Mouse (Mus musculus) midbrain, embryonic 16.5 days (tissue): ENCODE measurements around the gene Mettl27. TPM values are rescaled to one million over a fixed set of nuclear protein-coding genes. Genes with fewer than 3 reads are reported as not detected.

Source experiments
- ATAC-seq: fragments of 200-750 bp; cut with Nextera tagmentation; 2 replicates; pipeline ENCODE4 v1.8.0; 2017; ENCODE audit warnings: moderate TSS enrichment
- H3K27ac ChIP-seq: fragments of 300-500 bp; sonication (generic); 2 replicates; pipeline ENCODE4 v1.5.1; 2014; ENCODE audit warnings: mild to moderate bottlenecking, low read length, mixed read lengths
- H3K27me3 ChIP-seq: fragments of 300-500 bp; sonication (generic); 2 replicates; pipeline ENCODE4 v1.6.1; 2014; ENCODE audit warnings: low read depth, low read length, mixed read lengths; ENCODE audit not compliant: control insufficient read depth, insufficient read depth
- H3K36me3 ChIP-seq: fragments of 300-500 bp; sonication (generic); 2 replicates; pipeline ENCODE4 v1.6.1; 2014; ENCODE audit warnings: mild to moderate bottlenecking, low read length, moderate library complexity, mixed read lengths; ENCODE audit not compliant: control insufficient read depth, insufficient read depth
- H3K4me1 ChIP-seq: fragments of 300-500 bp; sonication (generic); 2 replicates; pipeline ENCODE4 v1.6.1; 2014; ENCODE audit warnings: mild to moderate bottlenecking, low read length, mixed read lengths; ENCODE audit not compliant: control insufficient read depth, insufficient read depth
- H3K4me2 ChIP-seq: fragments of 300-500 bp; sonication (generic); 2 replicates; pipeline ENCODE4 v1.6.1; 2014; ENCODE audit warnings: mild to moderate bottlenecking, low read length, mixed read lengths
- H3K4me3 ChIP-seq: fragments of 300-500 bp; sonication (generic); 2 replicates; pipeline ENCODE4 v1.5.1; 2014; ENCODE audit warnings: low read depth, mild to moderate bottlenecking, low read length, moderate library complexity, mixed read lengths
- H3K9ac ChIP-seq: fragments of 300-500 bp; sonication (generic); 2 replicates; pipeline ENCODE4 v1.6.1; 2014; ENCODE audit warnings: low read depth, low read length, mixed read lengths
- H3K9me3 ChIP-seq: fragments of 300-500 bp; sonication (generic); replicated peaks from 2 replicates; pipeline ENCODE4 v1.6.1; 2014; ENCODE audit warnings: mild to moderate bottlenecking, low read length, mixed read lengths; ENCODE audit not compliant: control insufficient read depth, poor library complexity, severe bottlenecking
- WGBS: fragments of 180-500 bp; shearing (Covaris S2); extraction: QIAGEN DNeasy Blood & Tissue Kit; methylation state at CpG from one replicate; pipeline ENCODE4 v1.1.7; 2014; 5-methylcytosine and 5-hydroxymethylcytosine counted together
- polyA plus RNA-seq: library from polyadenylated mRNA; unstranded; fragments of >200 nt; fragmentation: Nextera tagmentation; extraction: Ambion mirVana; gene quantifications from 2 replicates; pipeline ENCODE4 v1.2.1, GENCODE M21; 2015

Mettl27 gene
- polyA plus RNA-seq, 1 experiment from 2014 or later: 6.4 TPM

DNA sequence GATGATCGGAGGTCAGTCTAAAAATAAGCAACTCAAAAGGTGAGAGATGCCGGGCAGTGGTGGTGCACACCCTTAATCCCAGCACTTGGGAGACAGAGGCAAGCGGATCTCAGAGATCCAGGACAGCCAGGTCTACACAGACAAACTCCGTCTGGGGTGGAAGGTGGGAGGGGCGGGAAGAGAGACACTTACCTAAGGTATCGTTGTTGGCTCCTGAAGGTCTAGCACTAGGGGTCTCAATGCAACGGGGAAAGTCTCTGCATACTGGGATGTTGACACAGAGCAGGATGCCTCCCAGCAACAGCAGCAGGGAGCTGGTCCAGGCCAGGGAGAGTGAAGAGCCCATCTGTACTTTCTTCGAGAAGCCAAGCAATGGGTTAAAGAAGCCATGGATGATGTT is 17.7 kb upstream of the Mettl27 start:
- ATAC-seq: no peak
- Histone ChIP-seq H3K4me1 (no peaks in the 10 kb centered on the region), H3K9ac (no peak overlapping the region), H3K27ac (no peak overlapping the region), H3K9me3 (no peaks in the 10 kb centered on the region), H3K36me3 (no peaks in the 10 kb centered on the region), H3K4me2 (no peak overlapping the region), H3K27me3 (no peaks in the 10 kb centered on the region), H3K4me3 (no peak overlapping the region)
- WGBS: 89% methylated on average over 8 of the region's 8 CpGs

GRCm38 (mm10) chr5:134915311-134915710 is 16.9 kb upstream of the Mettl27 start, which contains the start of gene Cldn13:
Cldn13 (minus strand) TSS chr5:134915526.
- Histone ChIP-seq H3K27me3 (no peaks in the 10 kb centered on the region), H3K4me1 (no peaks in the 10 kb centered on the region), H3K4me2 (no peak within 1 kb of the TSS), H3K9me3 (no peaks in the 10 kb centered on the region), H3K9ac (no peak within 1 kb of the TSS), H3K36me3 (no peaks in the 10 kb centered on the region), H3K27ac (no peak within 1 kb of the TSS), H3K4me3 (no peak within 1 kb of the TSS)
- ATAC-seq: no peak
- 82% methylated on average over 8 of the region's 8 CpGs for WGBS

GRCm38 (mm10) chr5:134918071-134918832 is 13.9 kb upstream of the Mettl27 start:
- no peak overlapping the region for H3K4me2 ChIP-seq
- no peaks in the 10 kb centered on the region for H3K36me3 ChIP-seq
- no peak overlapping the region for H3K4me3 ChIP-seq
- no peak overlapping the region for H3K9ac ChIP-seq
- no peak for ATAC-seq
- no peaks in the 10 kb centered on the region for H3K9me3 ChIP-seq
- no peaks in the 10 kb centered on the region for H3K4me1 ChIP-seq
- H3K27ac ChIP-seq: no peak overlapping the region
- WGBS: 52% methylated on average over 16 of the region's 16 CpGs
- H3K27me3 ChIP-seq: no peaks in the 10 kb centered on the region

GRCm38 (mm10) chr5:134919097-134919496 is 13.1 kb upstream of the Mettl27 start:
- Histone ChIP-seq H3K4me3 (no peak overlapping the region), H3K36me3 (no peaks in the 10 kb centered on the region), H3K4me1 (no peaks in the 10 kb centered on the region), H3K4me2 (no peak overlapping the region), H3K9ac (no peak overlapping the region), H3K9me3 (no peaks in the 10 kb centered on the region), H3K27ac (no peak overlapping the region), H3K27me3 (no peaks in the 10 kb centered on the region)
- 94% methylated on average over 3 of the region's 3 CpGs for WGBS
- no peak for ATAC-seq

- H3K9me3 ChIP-seq: no peaks in the 10 kb centered on the region
- H3K4me3 ChIP-seq: no peak overlapping the region
- no peak for ATAC-seq
- no peak overlapping the region for H3K4me2 ChIP-seq
- no peaks in the 10 kb centered on the region for H3K36me3 ChIP-seq
- H3K9ac ChIP-seq: no peak overlapping the region
- no peak overlapping the region for H3K27ac ChIP-seq
- no peaks in the 10 kb centered on the region for H3K4me1 ChIP-seq
- H3K27me3 ChIP-seq: no peaks in the 10 kb centered on the region
- 79% methylated on average over 6 of the region's 6 CpGs for WGBS
Observed at GRCm38 (mm10) chr5:134920106-134920687, 12.0 kb upstream of the Mettl27 start.

DNA sequence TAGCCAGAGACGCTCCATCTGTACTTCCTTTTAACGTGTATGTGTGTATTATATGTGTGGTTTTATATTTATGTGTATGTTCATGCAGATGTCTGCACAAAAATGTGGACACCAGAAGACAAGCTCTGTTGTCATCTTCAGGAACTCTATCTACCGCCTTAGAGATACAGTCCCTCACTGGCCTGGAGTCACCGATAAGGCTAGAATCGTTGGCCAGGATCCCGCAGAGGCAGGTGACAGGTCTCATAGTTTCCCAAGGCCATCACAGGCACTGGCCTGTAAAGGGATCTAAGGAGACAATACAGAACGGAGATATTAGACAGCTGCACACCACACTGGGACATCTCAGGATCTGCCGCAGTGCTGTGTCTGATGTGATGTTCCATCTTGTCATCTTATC is 11.1 kb upstream of the Mettl27 start:
- Histone ChIP-seq H3K9ac (no peak overlapping the region), H3K36me3 (no peaks in the 10 kb centered on the region), H3K27ac (no peak overlapping the region), H3K27me3 (no peaks in the 10 kb centered on the region), H3K4me3 (no peak overlapping the region), H3K4me2 (no peak overlapping the region), H3K9me3 (no peaks in the 10 kb centered on the region), H3K4me1 (no peaks in the 10 kb centered on the region)
- 90% methylated on average over 8 of the region's 8 CpGs for WGBS
- ATAC-seq: no peak

GRCm38 (mm10) chr5:134923141-134923540 is 9.0 kb upstream of the Mettl27 start:
- Histone ChIP-seq H3K36me3 (no peaks in the 10 kb centered on the region), H3K4me3 (no peak overlapping the region), H3K9me3 (no peaks in the 10 kb centered on the region), H3K9ac (no peak overlapping the region), H3K4me1 (no peaks in the 10 kb centered on the region), H3K27ac (no peak overlapping the region), H3K27me3 (no peaks in the 10 kb centered on the region), H3K4me2 (no peak overlapping the region)
- ATAC-seq: no peak
- WGBS: 53% methylated on average over 6 of the region's 6 CpGs

DNA sequence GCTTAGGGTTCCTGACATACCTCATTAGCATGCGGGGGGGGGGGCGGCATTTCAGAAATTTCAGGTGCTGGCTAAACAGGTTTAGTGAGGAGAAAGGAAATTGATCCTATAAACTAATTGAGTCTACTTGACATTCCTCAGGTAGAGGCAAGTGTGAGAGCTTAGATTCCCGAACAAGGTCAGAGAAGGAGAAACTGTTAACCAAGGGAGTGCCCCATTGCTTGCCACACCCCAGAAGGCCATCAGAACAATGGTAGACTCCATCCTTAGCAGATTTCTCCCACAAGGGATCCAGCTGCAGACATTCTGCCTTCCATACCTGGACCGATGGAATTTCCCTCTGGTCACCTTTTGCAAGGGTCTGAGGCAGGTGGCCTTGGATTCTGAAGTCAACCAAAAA is 5.4 kb upstream of the Mettl27 start:
- Histone ChIP-seq H3K4me2 (no peak overlapping the region), H3K4me3 (no peak overlapping the region), H3K27me3 (no peaks in the 10 kb centered on the region), H3K36me3 (no peaks in the 10 kb centered on the region), H3K27ac (no peak overlapping the region), H3K9me3 (no peaks in the 10 kb centered on the region), H3K9ac (no peak overlapping the region), H3K4me1 (no peaks in the 10 kb centered on the region)
- WGBS: 89% methylated on average over 4 of the region's 4 CpGs
- ATAC-seq: no peak

DNA sequence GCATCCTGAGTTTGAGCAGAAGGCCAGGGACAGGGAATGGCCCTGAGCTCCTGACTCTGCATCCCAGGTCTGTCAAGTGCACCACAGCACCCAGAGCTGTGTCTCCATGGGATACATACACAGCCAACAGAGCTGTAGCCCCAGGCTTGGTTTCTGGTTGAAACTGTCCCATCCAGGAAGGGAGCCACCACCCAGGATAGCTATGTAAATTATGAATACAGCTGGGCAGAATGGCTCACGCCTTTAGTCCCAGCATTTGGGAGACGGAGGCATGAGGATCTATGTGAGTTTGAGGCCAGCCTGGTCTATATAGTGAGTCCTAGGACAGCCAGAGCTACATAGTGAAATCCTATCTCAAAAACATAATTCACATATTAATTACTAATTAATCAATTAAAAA is 2.2 kb upstream of the Mettl27 start:
- peaks cover 2% of the 10 kb centered on the region; the same call in 1 of the 2 replicates for H3K4me1 ChIP-seq
- no peaks in the 10 kb centered on the region for H3K36me3 ChIP-seq
- 88% methylated on average over 2 of the region's 2 CpGs for WGBS
- H3K9ac ChIP-seq: no peak overlapping the region
- no peak overlapping the region for H3K4me2 ChIP-seq
- no peaks in the 10 kb centered on the region for H3K27me3 ChIP-seq
- no peak overlapping the region for H3K4me3 ChIP-seq
- H3K9me3 ChIP-seq: no peaks in the 10 kb centered on the region
- H3K27ac ChIP-seq: no peak overlapping the region
- no peak for ATAC-seq
